Mouse (Mus musculus) neural tube, embryonic 15.5 days (tissue): ENCODE measurements around the gene Tmcc3. TPM values are rescaled to one million over a fixed set of nuclear protein-coding genes. Genes with fewer than 3 reads are reported as not detected.

Experiments
- ATAC-seq: fragments of 200-750 bp; cut with Nextera tagmentation; 2 replicates; pipeline ENCODE4 v1.8.0; 2017; ENCODE audit warnings: mild to moderate bottlenecking, moderate TSS enrichment, moderate library complexity; ENCODE audit not compliant: low FRiP score
- H3K27ac ChIP-seq: fragments of 300-500 bp; sonication (generic); replicated peaks from 2 replicates; pipeline ENCODE4 v1.5.1; 2015; ENCODE audit warnings: mild to moderate bottlenecking, inconsistent platforms
- H3K27me3 ChIP-seq: fragments of 300-500 bp; sonication (generic); replicated peaks from 2 replicates; pipeline ENCODE4 v1.6.1; 2015; ENCODE audit warnings: inconsistent platforms
- H3K36me3 ChIP-seq: fragments of 300-500 bp; sonication (generic); 2 replicates; pipeline ENCODE4 v1.6.1; 2015; ENCODE audit warnings: inconsistent platforms
- H3K4me1 ChIP-seq: fragments of 300-500 bp; sonication (generic); 2 replicates; pipeline ENCODE4 v1.6.1; 2015; ENCODE audit warnings: inconsistent platforms
- H3K4me2 ChIP-seq: fragments of 300-500 bp; sonication (generic); 2 replicates; pipeline ENCODE4 v1.6.1; 2015; ENCODE audit warnings: inconsistent platforms, mild to moderate bottlenecking, moderate library complexity
- H3K4me3 ChIP-seq: fragments of 300-500 bp; sonication (generic); replicated peaks from 2 replicates; pipeline ENCODE4 v1.5.1; 2015; ENCODE audit warnings: mild to moderate bottlenecking, inconsistent platforms
- H3K9ac ChIP-seq: fragments of 300-500 bp; sonication (generic); replicated peaks from 2 replicates; pipeline ENCODE4 v1.6.1; 2015; ENCODE audit warnings: mild to moderate bottlenecking, inconsistent platforms
- H3K9me3 ChIP-seq: fragments of 300-500 bp; sonication (generic); replicated peaks from 2 replicates; pipeline ENCODE4 v1.6.1; 2016; ENCODE audit warnings: inconsistent platforms
- WGBS: fragments of 180-500 bp; shearing (Covaris S2); methylation state at CpG from one replicate; pipeline ENCODE4 v1.1.7; 2015; ENCODE audit warnings: mixed read lengths; 5-methylcytosine and 5-hydroxymethylcytosine counted together
- microRNA-seq: library from miRNA; unstranded; fragments of <30 nt; microRNA quantifications from one replicate; pipeline ENCODE4, GENCODE M21; 2017
- polyA plus RNA-seq: library from polyadenylated mRNA; unstranded; fragments of >200 nt; fragmentation: Nextera tagmentation; extraction: Ambion mirVana; gene quantifications from 2 replicates; pipeline ENCODE4 v1.2.1, GENCODE M21; 2015

Tmcc3 gene
- polyA plus RNA-seq, 1 experiment from 2014 or later, result 17.6 TPM

GRCm38 (mm10) chr10:94639281-94639680, 327.5 kb downstream of the Tmcc3 start:
- H3K27ac ChIP-seq, result no peak overlapping the region
- no peaks in the 10 kb centered on the region for H3K27me3 ChIP-seq
- H3K4me2 ChIP-seq, result no peak overlapping the region
- no peak overlapping the region for H3K4me3 ChIP-seq
- H3K4me1 ChIP-seq, result no peaks in the 10 kb centered on the region
- no peak for ATAC-seq
- WGBS, result 84% methylated on average over 5 of the region's 5 CpGs
- no peaks in the 10 kb centered on the region for H3K9me3 ChIP-seq
- no peak overlapping the region for H3K9ac ChIP-seq
- H3K36me3 ChIP-seq, result no peaks in the 10 kb centered on the region

GRCm38 (mm10) chr10:94640067-94640466, 328.3 kb downstream of the Tmcc3 start:
- H3K36me3 ChIP-seq, result no peaks in the 10 kb centered on the region
- no peak for ATAC-seq
- no peak overlapping the region for H3K4me3 ChIP-seq

More at GRCm38 (mm10) chr10:94640067-94640466, 328.3 kb downstream of the Tmcc3 start:
- Histone ChIP-seq H3K27me3 (no peaks in the 10 kb centered on the region), H3K27ac (no peak overlapping the region), H3K9ac (no peak overlapping the region), H3K9me3 (no peaks in the 10 kb centered on the region), H3K4me2 (no peak overlapping the region), H3K4me1 (no peaks in the 10 kb centered on the region)
- 82% methylated on average over 5 of the region's 5 CpGs for WGBS

Small RNAs within 50 kb of the gene (microRNA-seq; reads per million reads assigned to microRNA genes)
- gene Mir7211, result 0.52 reads per million

Other genes with a start within 250 kb of the Tmcc3 start
- 6.6 and 8.4 TPM in 2 replicates for gene Nr2c1, start 163.9 kb upstream of the Tmcc3 start, polyA plus RNA-seq
- gene Ndufa12, start 113.2 kb upstream of the Tmcc3 start, polyA plus RNA-seq, result 358 and 402 TPM in 2 replicates
- 0.20 and 0.24 TPM in 2 replicates for gene Gm4792, start 13.2 kb upstream of the Tmcc3 start, polyA plus RNA-seq